Mouse (Mus musculus) heart, embryonic 10.5 days (tissue): ENCODE measurements at regions not wholly inside any gene's neighbourhood (a gene's known extent, or its start where the extent isn't known, plus 50 kb on each side); places are given as distances from the start of the nearest gene placed in this dataset.

Experiments used
- DNase-seq: peaks from one replicate; pipeline ENCODE4 v3.0.0-alpha.2; 2017; ENCODE audit warnings: low spot score
- H3K27ac ChIP-seq: fragments of 300-500 bp; sonication (generic); 2 replicates; pipeline ENCODE4 v1.5.1; 2016; ENCODE audit warnings: mild to moderate bottlenecking
- H3K27me3 ChIP-seq: fragments of 300-500 bp; sonication (generic); 2 replicates; pipeline ENCODE4 v1.6.1; 2016; ENCODE audit warnings: mild to moderate bottlenecking; ENCODE audit not compliant: poor library complexity, insufficient read depth, severe bottlenecking
- H3K36me3 ChIP-seq: fragments of 300-500 bp; sonication (generic); 2 replicates; pipeline ENCODE4 v1.6.1; 2016; ENCODE audit warnings: mild to moderate bottlenecking, moderate library complexity
- H3K4me1 ChIP-seq: fragments of 300-500 bp; sonication (generic); 2 replicates; pipeline ENCODE4 v1.6.1; 2016; ENCODE audit warnings: mild to moderate bottlenecking
- H3K4me3 ChIP-seq: fragments of 300-500 bp; sonication (generic); 2 replicates; pipeline ENCODE4 v1.5.1; 2016; ENCODE audit warnings: mild to moderate bottlenecking, moderate library complexity
- H3K9me3 ChIP-seq: fragments of 300-500 bp; sonication (generic); 2 replicates; pipeline ENCODE4 v1.6.1; 2016; ENCODE audit warnings: mild to moderate bottlenecking, moderate library complexity
- WGBS: fragments of 180-500 bp; shearing (Covaris S2); methylation state at CpG from one replicate; pipeline ENCODE4 v1.1.7; 2016; 5-methylcytosine and 5-hydroxymethylcytosine counted together

- Histone ChIP-seq H3K27ac (no peak overlapping the region), H3K4me3 (no peak overlapping the region), H3K4me1 (no peaks in the 10 kb centered on the region), H3K36me3 (no peaks in the 10 kb centered on the region), H3K9me3 (no peaks in the 10 kb centered on the region), H3K27me3 (no peaks in the 10 kb centered on the region)
- no peak for DNase-seq
- WGBS: 79% methylated on average over 2 of the region's 2 CpGs
Observed at GRCm38 (mm10) chr7:69584516-69584915, 782.0 kb downstream of the Nr2f2 start.

- 52% methylated on average over 1 of the region's 1 CpGs for WGBS
- H3K9me3 ChIP-seq: no peaks in the 10 kb centered on the region
- DNase-seq: no peak
Observed at GRCm38 (mm10) chr7:69583901-69584300, 782.6 kb downstream of the Nr2f2 start.

GRCm38 (mm10) chr7:69581668-69582067 lies 784.9 kb downstream of the Nr2f2 start:
- Histone ChIP-seq H3K27ac (no peak overlapping the region), H3K36me3 (no peaks in the 10 kb centered on the region), H3K27me3 (no peaks in the 10 kb centered on the region), H3K4me1 (no peaks in the 10 kb centered on the region), H3K4me3 (no peak overlapping the region), H3K9me3 (no peaks in the 10 kb centered on the region)
- 81% methylated on average over 6 of the region's 6 CpGs for WGBS
- no peak for DNase-seq

More at GRCm38 (mm10) chr7:69583901-69584300, 782.6 kb downstream of the Nr2f2 start:
- H3K4me1 ChIP-seq: no peaks in the 10 kb centered on the region
- H3K27ac ChIP-seq: no peak overlapping the region
- no peaks in the 10 kb centered on the region for H3K27me3 ChIP-seq
- no peaks in the 10 kb centered on the region for H3K36me3 ChIP-seq
- H3K4me3 ChIP-seq: no peak overlapping the region

- Histone ChIP-seq H3K27me3 (no peaks in the 10 kb centered on the region), H3K27ac (no peak overlapping the region), H3K4me3 (no peak overlapping the region), H3K4me1 (no peaks in the 10 kb centered on the region), H3K9me3 (no peaks in the 10 kb centered on the region), H3K36me3 (no peaks in the 10 kb centered on the region)
- no peak for DNase-seq
- WGBS: 68% methylated on average over 18 of the region's 18 CpGs
Observed at GRCm38 (mm10) chr7:69578958-69579810, 787.4 kb downstream of the Nr2f2 start.

GRCm38 (mm10) chr7:69577754-69578153 lies 788.8 kb downstream of the Nr2f2 start:
- no peaks in the 10 kb centered on the region for H3K27me3 ChIP-seq
- H3K27ac ChIP-seq: no peak overlapping the region
- 79% methylated on average over 6 of the region's 6 CpGs for WGBS
- H3K4me1 ChIP-seq: no peaks in the 10 kb centered on the region
- no peak overlapping the region for H3K4me3 ChIP-seq
- H3K36me3 ChIP-seq: no peaks in the 10 kb centered on the region
- H3K9me3 ChIP-seq: no peaks in the 10 kb centered on the region
- no peak for DNase-seq

- no peak overlapping the region for H3K27ac ChIP-seq
- no peak for DNase-seq
- H3K4me3 ChIP-seq: no peak overlapping the region
- WGBS: 89% methylated on average over 6 of the region's 6 CpGs
- no peaks in the 10 kb centered on the region for H3K4me1 ChIP-seq
- no peaks in the 10 kb centered on the region for H3K9me3 ChIP-seq
- no peaks in the 10 kb centered on the region for H3K36me3 ChIP-seq
- H3K27me3 ChIP-seq: no peaks in the 10 kb centered on the region
Observed at GRCm38 (mm10) chr7:69576596-69576995, 789.9 kb downstream of the Nr2f2 start.

- Histone ChIP-seq H3K27ac (no peak overlapping the region), H3K36me3 (no peaks in the 10 kb centered on the region), H3K9me3 (no peaks in the 10 kb centered on the region), H3K27me3 (no peaks in the 10 kb centered on the region), H3K4me3 (no peak overlapping the region), H3K4me1 (no peaks in the 10 kb centered on the region)
- no peak for DNase-seq
- WGBS: 81% methylated on average over 5 of the region's 5 CpGs
Observed at GRCm38 (mm10) chr7:69573730-69574129, 792.8 kb downstream of the Nr2f2 start.

GRCm38 (mm10) chr7:69572626-69573394 lies 793.7 kb downstream of the Nr2f2 start:
- Histone ChIP-seq H3K36me3 (no peaks in the 10 kb centered on the region), H3K4me1 (no peaks in the 10 kb centered on the region), H3K9me3 (no peaks in the 10 kb centered on the region), H3K27ac (no peak overlapping the region), H3K27me3 (no peaks in the 10 kb centered on the region), H3K4me3 (no peak overlapping the region)
- 78% methylated on average over 7 of the region's 7 CpGs for WGBS
- DNase-seq: no peak

- H3K4me3 ChIP-seq: no peak overlapping the region
- H3K9me3 ChIP-seq: no peaks in the 10 kb centered on the region
- DNase-seq: no peak
- H3K27me3 ChIP-seq: no peaks in the 10 kb centered on the region
- 86% methylated on average over 4 of the region's 4 CpGs for WGBS
- H3K36me3 ChIP-seq: no peaks in the 10 kb centered on the region
- H3K27ac ChIP-seq: no peak overlapping the region
- H3K4me1 ChIP-seq: no peaks in the 10 kb centered on the region
Observed at GRCm38 (mm10) chr7:69566949-69567348, 799.6 kb downstream of the Nr2f2 start.

- Histone ChIP-seq H3K27me3 (no peaks in the 10 kb centered on the region), H3K27ac (no peak overlapping the region), H3K36me3 (no peaks in the 10 kb centered on the region), H3K4me1 (no peaks in the 10 kb centered on the region), H3K4me3 (no peak overlapping the region), H3K9me3 (no peaks in the 10 kb centered on the region)
- WGBS: 75% methylated on average over 2 of the region's 2 CpGs
- no peak for DNase-seq
Observed at GRCm38 (mm10) chr7:69564432-69564831, 802.1 kb downstream of the Nr2f2 start.

- no peaks in the 10 kb centered on the region for H3K36me3 ChIP-seq
- no peaks in the 10 kb centered on the region for H3K9me3 ChIP-seq
- H3K27me3 ChIP-seq: no peaks in the 10 kb centered on the region
- H3K4me1 ChIP-seq: no peaks in the 10 kb centered on the region
- DNase-seq: no peak
- H3K4me3 ChIP-seq: no peak overlapping the region
- WGBS: 74% methylated on average over 8 of the region's 8 CpGs
- H3K27ac ChIP-seq: no peak overlapping the region
Observed at GRCm38 (mm10) chr7:69554776-69555175, 805.7 kb upstream of the Arrdc4 start.

- Histone ChIP-seq H3K27ac (no peak overlapping the region), H3K4me1 (no peaks in the 10 kb centered on the region), H3K27me3 (no peaks in the 10 kb centered on the region), H3K36me3 (no peaks in the 10 kb centered on the region), H3K9me3 (no peaks in the 10 kb centered on the region), H3K4me3 (no peak overlapping the region)
- WGBS: 69% methylated on average over 6 of the region's 6 CpGs
- DNase-seq: no peak
Observed at GRCm38 (mm10) chr7:69553981-69554380, 804.9 kb upstream of the Arrdc4 start.

- Histone ChIP-seq H3K4me3 (no peak overlapping the region), H3K4me1 (no peaks in the 10 kb centered on the region), H3K9me3 (no peaks in the 10 kb centered on the region), H3K27ac (no peak overlapping the region), H3K27me3 (no peaks in the 10 kb centered on the region), H3K36me3 (no peaks in the 10 kb centered on the region)
- 88% methylated on average over 1 of the region's 1 CpGs for WGBS
- no peak for DNase-seq
Observed at GRCm38 (mm10) chr7:69536072-69536471, 787.0 kb upstream of the Arrdc4 start.
